In genomic region chr2:119742461-119743175, GRCm38 (mm10) we compare ENCODE assay signal across 8 mouse cellular contexts. TPM values are rescaled to one million over a fixed set of nuclear protein-coding genes. Genes with fewer than 3 reads are reported as not detected.
DNase-seq lines count a peak whose midpoint lies in the region; ATAC-seq and TF ChIP-seq lines count a peak whose summit lies in the region.

No protein-coding gene starts in this region.

- peaks cover 58% of the 10 kb centered on the region for H3K4me1 ChIP-seq in E14TG2a.4 (replicated peaks; ENCODE audit: low read depth, low read length)
- peaks cover 37% of the 10 kb centered on the region for H3K4me1 ChIP-seq in embryonic facial prominence, embryonic 12.5 days
- peaks cover 41% of the 10 kb centered on the region for H3K4me1 ChIP-seq in hindbrain, embryonic 13.5 days (replicated peaks)
- H3K4me1 ChIP-seq in thymus, adult 2 months (replicated peaks; ENCODE audit: control insufficient read depth, insufficient read depth, low read length): peaks cover 26% of the 10 kb centered on the region

- TF ChIP-seq CTCF in gastrocnemius, adult 2 months (IDR thresholded peaks at IDR 0.05): no peak
- TF ChIP-seq CTCF in E14TG2a.4 (conservative IDR thresholded peaks at IDR 0.05; ENCODE audit: low read length): no peak
- TF ChIP-seq CTCF in thymus, adult 2 months (IDR thresholded peaks at IDR 0.05; ENCODE audit: borderline replicate concordance, control insufficient read depth, extremely low read depth, insufficient read depth, low read length, poor library complexity): no peak

- 1% methylated on average over 67 of the region's 70 CpGs for WGBS in embryonic facial prominence, embryonic 12.5 days
- WGBS in hindbrain, embryonic 13.5 days: under 1% methylated on average over 64 of the region's 70 CpGs
- under 1% methylated on average over 70 of the region's 70 CpGs for WGBS in thymus, adult 2 months

- TF ChIP-seq POLR2A in thymus, adult 2 months (IDR thresholded peaks at IDR 0.05; ENCODE audit: control insufficient read depth, extremely low read depth, insufficient read depth, low read length, poor library complexity): no peak

- peaks cover 56% of the 10 kb centered on the region for H3K27me3 ChIP-seq in E14TG2a.4 (ENCODE audit: insufficient read depth, low read length)
- peaks cover 49% of the 10 kb centered on the region for H3K27me3 ChIP-seq in embryonic facial prominence, embryonic 12.5 days
- peaks cover 81% of the 10 kb centered on the region for H3K27me3 ChIP-seq in hindbrain, embryonic 13.5 days
- H3K27me3 ChIP-seq in thymus, adult 2 months (ENCODE audit: control insufficient read depth, insufficient read depth, low read length): peaks cover 15% of the 10 kb centered on the region

- no peak overlapping the region; the same call in 1 of the 2 replicates for H3K27ac ChIP-seq in gastrocnemius, adult 2 months
- no peak overlapping the region for H3K27ac ChIP-seq in embryonic facial prominence, embryonic 12.5 days
- H3K27ac ChIP-seq in hindbrain, embryonic 13.5 days: no peak overlapping the region
- no peak overlapping the region for H3K27ac ChIP-seq in thymus, adult 2 months (ENCODE audit: control insufficient read depth, insufficient read depth, low read length)

- peak overlapping the region; percentile 85 for H3K4me3 ChIP-seq in gastrocnemius, adult 2 months
- peak overlapping the region; percentile 90 for H3K4me3 ChIP-seq in E14TG2a.4 (replicated peaks; ENCODE audit: low read length)
- peak overlapping the region; percentile 66 for H3K4me3 ChIP-seq in embryonic facial prominence, embryonic 12.5 days
- H3K4me3 ChIP-seq in hindbrain, embryonic 13.5 days: peak overlapping the region; percentile 55
- H3K4me3 ChIP-seq in thymus, adult 2 months (ENCODE audit: control insufficient read depth, insufficient read depth, low read length): peak overlapping the region; percentile 89

- peak; percentile 40 for DNase-seq in gastrocnemius, adult 2 months
- DNase-seq in gastrocnemius, adult 8-10 months (ENCODE audit: low spot score in 2 of 2): no peak
- DNase-seq in liver: peak; percentile 60
- peak; percentile 74 for DNase-seq in naive thymus-derived CD4-positive, alpha-beta T cell, adult 2 months (ENCODE audit: low read depth)
- peak; percentile 62 for DNase-seq in thymus, adult 2 months

- intact Hi-C loops in gastrocnemius, adult 2 months (cut with DNase I): no loop called here

- H3K4me2 ChIP-seq in embryonic facial prominence, embryonic 12.5 days (replicated peaks): peak overlapping the region; percentile 98
- H3K4me2 ChIP-seq in hindbrain, embryonic 13.5 days: peak overlapping the region; percentile 96

- no peaks in the 10 kb centered on the region for H3K9me3 ChIP-seq in E14TG2a.4 (ENCODE audit: low read length)
- no peaks in the 10 kb centered on the region for H3K9me3 ChIP-seq in embryonic facial prominence, embryonic 12.5 days
- no peaks in the 10 kb centered on the region for H3K9me3 ChIP-seq in hindbrain, embryonic 13.5 days

- ATAC-seq in embryonic facial prominence, embryonic 12.5 days (ENCODE audit: insufficient number of reproducible peaks, insufficient read depth, low FRiP score, low TSS enrichment): no peak
- ATAC-seq in hindbrain, embryonic 13.5 days (ENCODE audit: low FRiP score): peak; percentile 48

- H3K9ac ChIP-seq in embryonic facial prominence, embryonic 12.5 days: peak overlapping the region; percentile 57
- H3K9ac ChIP-seq in hindbrain, embryonic 13.5 days: peak overlapping the region; percentile 58

- 0 out of 2 replicates have a peak, but pooled peaks cover 4% of the 10 kb centered on the region for H3K36me3 ChIP-seq in E14TG2a.4 (ENCODE audit: insufficient read depth, low read length)
- no peaks in the 10 kb centered on the region for H3K36me3 ChIP-seq in embryonic facial prominence, embryonic 12.5 days
- no peaks in the 10 kb centered on the region for H3K36me3 ChIP-seq in hindbrain, embryonic 13.5 days
- H3K36me3 ChIP-seq in thymus, adult 2 months (ENCODE audit: control insufficient read depth, insufficient read depth, low read length): no peaks in the 10 kb centered on the region

RNA-seq across cellular contexts. Expression of gene Itpka, which starts 0.5 kb away (rescaled TPM):
- total RNA-seq in gastrocnemius, adult 2 months (2021): not detected
- total RNA-seq in gastrocnemius, adult 8-10 months (2022): not detected
- polyA plus RNA-seq in embryonic facial prominence, embryonic 12.5 days (2016; fragmentation: Nextera tagmentation; extraction: Ambion mirVana): 1.1 and 1.2 TPM in 2 replicates
- 0.17 and 0.21 TPM in 2 replicates for polyA plus RNA-seq in hindbrain, embryonic 13.5 days (2015; fragmentation: Nextera tagmentation; extraction: Ambion mirVana)
- 4.8 and 4.9 TPM in 2 replicates for polyA plus RNA-seq in thymus, adult 2 months (2012; rRNA removed)

RNA-seq across cellular contexts. Expression of gene Ltk, which starts 17.6 kb away (rescaled TPM):
- not detected for total RNA-seq in gastrocnemius, adult 2 months (2021)
- not detected for total RNA-seq in gastrocnemius, adult 8-10 months (2022)
- polyA plus RNA-seq in embryonic facial prominence, embryonic 12.5 days (2016; fragmentation: Nextera tagmentation; extraction: Ambion mirVana): not detected in 2 replicates
- polyA plus RNA-seq in hindbrain, embryonic 13.5 days (2015; fragmentation: Nextera tagmentation; extraction: Ambion mirVana): 0.91 and 1.4 TPM in 2 replicates
- 11.5 and 13.0 TPM in 2 replicates for polyA plus RNA-seq in thymus, adult 2 months (2012; rRNA removed)

RNA-seq across cellular contexts. Expression of gene Rpap1, which starts 44.7 kb away (rescaled TPM):
- total RNA-seq in gastrocnemius, adult 2 months (2021): 10 to 100 TPM; 14.4 to 16.7 TPM
- 10 to 100 TPM; 14.2 to 17.0 (median 16.2) TPM for total RNA-seq in gastrocnemius, adult 8-10 months (2022)
- polyA plus RNA-seq in embryonic facial prominence, embryonic 12.5 days (2016; fragmentation: Nextera tagmentation; extraction: Ambion mirVana): 34.7 and 35.6 TPM in 2 replicates
- polyA plus RNA-seq in hindbrain, embryonic 13.5 days (2015; fragmentation: Nextera tagmentation; extraction: Ambion mirVana): 22.2 and 22.6 TPM in 2 replicates
- polyA plus RNA-seq in thymus, adult 2 months (2012; rRNA removed): 54.6 and 64.4 TPM in 2 replicates

RNA-seq across cellular contexts. Expression of gene Tyro3, which starts 54.9 kb away (rescaled TPM):
- total RNA-seq in gastrocnemius, adult 2 months (2021): under 1 TPM; 0.10 to 0.73 TPM
- under 1 TPM; 0.29 to 0.74 (median 0.46) TPM for total RNA-seq in gastrocnemius, adult 8-10 months (2022)
- 29.9 and 30.9 TPM in 2 replicates for polyA plus RNA-seq in embryonic facial prominence, embryonic 12.5 days (2016; fragmentation: Nextera tagmentation; extraction: Ambion mirVana)
- 19.4 and 20.0 TPM in 2 replicates for polyA plus RNA-seq in hindbrain, embryonic 13.5 days (2015; fragmentation: Nextera tagmentation; extraction: Ambion mirVana)
- polyA plus RNA-seq in thymus, adult 2 months (2012; rRNA removed): 6.5 and 7.1 TPM in 2 replicates

Comparison
In these comparisons a context has a peak if more than half of its experiments do, and no peak if none do; other contexts are left out.
1. DNase-seq: peak in gastrocnemius, adult 2 months (single experiment), liver (single experiment), naive thymus-derived CD4-positive, alpha-beta T cell, adult 2 months (single experiment) and thymus, adult 2 months (single experiment); none in gastrocnemius, adult 8-10 months (0 of 2).
2. Peak in every context shown above with its lines, with median percentiles within 50 percentile points of each other: H3K4me3 ChIP-seq.